Comparison of ENCODE assay signal across 13 mouse cellular contexts in genomic region chr17:72087261-72087703, GRCm38 (mm10).
A peak's percentile ranks its signal among the peaks of the same experiment; 100 is the strongest.
DNase-seq lines count a peak whose midpoint lies in the region; ATAC-seq and TF ChIP-seq lines count a peak whose summit lies in the region.
"Had no signal": no experiment of that assay in that cellular context is flagged by ENCODE, and none has a peak within 500 bp of the region (broad histone marks: within the 10 kb centered on the region; RNA-seq: fewer than 3 reads in every experiment).

No protein-coding gene starts in this region.

- H3K9me3 ChIP-seq in forebrain, embryonic 15.5 days, result no peaks in the 10 kb centered on the region
- no peaks in the 10 kb centered on the region for H3K9me3 ChIP-seq in forebrain, embryonic 11.5 days (ENCODE audit: control insufficient read depth, low read length)
- no peaks in the 10 kb centered on the region for H3K9me3 ChIP-seq in heart, embryonic 16.5 days (replicated peaks; ENCODE audit: control insufficient read depth, low read length)
- no peaks in the 10 kb centered on the region for H3K9me3 ChIP-seq in midbrain, embryonic 13.5 days
- no peaks in the 10 kb centered on the region for H3K9me3 ChIP-seq in liver, embryonic 11.5 days (ENCODE audit: control insufficient read depth, low read length)
- H3K9me3 ChIP-seq: embryonic facial prominence, embryonic 12.5 days; limb, embryonic 12.5 days; lung, embryonic 15.5 days had no signal

- TF ChIP-seq POLR2A in brain, embryonic 14.5 days (IDR thresholded peaks at IDR 0.05; ENCODE audit: borderline replicate concordance, extremely low read depth, insufficient read depth, insufficient read length, poor library complexity, severe bottlenecking), result no peak

- no peaks in the 10 kb centered on the region for H3K36me3 ChIP-seq in forebrain, embryonic 15.5 days
- no peaks in the 10 kb centered on the region for H3K36me3 ChIP-seq in forebrain, embryonic 11.5 days (ENCODE audit: control insufficient read depth, insufficient read depth, low read length)
- no peaks in the 10 kb centered on the region for H3K36me3 ChIP-seq in heart, embryonic 16.5 days (ENCODE audit: control insufficient read depth, insufficient read depth)
- no peaks in the 10 kb centered on the region for H3K36me3 ChIP-seq in midbrain, embryonic 13.5 days
- no peaks in the 10 kb centered on the region for H3K36me3 ChIP-seq in liver, embryonic 11.5 days (ENCODE audit: control insufficient read depth, insufficient read depth, low read length)
- H3K36me3 ChIP-seq: embryonic facial prominence, embryonic 12.5 days; limb, embryonic 12.5 days; lung, embryonic 15.5 days had no signal

- no peak overlapping the region for H3K27ac ChIP-seq in forebrain, embryonic 15.5 days (replicated peaks)
- no peak overlapping the region for H3K27ac ChIP-seq in forebrain, embryonic 11.5 days (ENCODE audit: low read depth, low read length)
- peak overlapping the region; percentile 32; the same call in 1 of the 2 replicates for H3K27ac ChIP-seq in heart, embryonic 16.5 days (ENCODE audit: low read length)
- peak overlapping the region; percentile 9; the same call in 1 of the 2 replicates for H3K27ac ChIP-seq in midbrain, embryonic 13.5 days
- H3K27ac ChIP-seq in liver, embryonic 11.5 days (ENCODE audit: low read depth, low read length), result no peak overlapping the region
- H3K27ac ChIP-seq: embryonic facial prominence, embryonic 12.5 days; limb, embryonic 12.5 days; lung, embryonic 15.5 days had no signal

- H3K27me3 ChIP-seq in forebrain, embryonic 15.5 days, result no peaks in the 10 kb centered on the region
- no peaks in the 10 kb centered on the region for H3K27me3 ChIP-seq in forebrain, embryonic 11.5 days (ENCODE audit: control insufficient read depth, insufficient read depth, low read length)
- no peaks in the 10 kb centered on the region for H3K27me3 ChIP-seq in heart, embryonic 16.5 days (ENCODE audit: control insufficient read depth, insufficient read depth, low read length)
- H3K27me3 ChIP-seq in midbrain, embryonic 13.5 days, result no peaks in the 10 kb centered on the region
- H3K27me3 ChIP-seq in liver, embryonic 11.5 days (replicated peaks; ENCODE audit: control insufficient read depth, insufficient read depth, low read length), result no peaks in the 10 kb centered on the region
- H3K27me3 ChIP-seq: embryonic facial prominence, embryonic 12.5 days; limb, embryonic 12.5 days; lung, embryonic 15.5 days had no signal

- no peak for DNase-seq in forebrain, embryonic 11.5 days (ENCODE audit: low spot score)
- peak; percentile 62 for DNase-seq in brain, embryonic 14.5 days (ENCODE audit: low read depth)
- DNase-seq in adrenal gland, postnatal 36 days, result no peak
- no peak for DNase-seq in spleen, postnatal 10 days (ENCODE audit: low spot score in 2 of 2)
- no peak for DNase-seq in liver, embryonic 11.5 days (ENCODE audit: low spot score)

- H3K9ac ChIP-seq in forebrain, embryonic 15.5 days (replicated peaks), result no peak overlapping the region
- no peak overlapping the region for H3K9ac ChIP-seq in forebrain, embryonic 11.5 days (ENCODE audit: low read length)
- 0 out of 2 replicates have a peak overlapping the region, but pooled peaks have one; percentile 3 for H3K9ac ChIP-seq in heart, embryonic 16.5 days (ENCODE audit: low read length)
- no peak overlapping the region for H3K9ac ChIP-seq in midbrain, embryonic 13.5 days (replicated peaks)
- no peak overlapping the region for H3K9ac ChIP-seq in liver, embryonic 11.5 days (ENCODE audit: low read depth, low read length)
- H3K9ac ChIP-seq: embryonic facial prominence, embryonic 12.5 days; limb, embryonic 12.5 days; lung, embryonic 15.5 days had no signal

- TF ChIP-seq CTCF in brain, embryonic 14.5 days (IDR thresholded peaks at IDR 0.05; ENCODE audit: borderline replicate concordance, extremely low read depth, insufficient read depth, insufficient read length), result peak; percentile 4; the same call in 1 of the 2 replicates

- 30% methylated on average over 12 of the region's 12 CpGs for WGBS in forebrain, embryonic 15.5 days
- 69% methylated on average over 12 of the region's 12 CpGs for WGBS in forebrain, embryonic 11.5 days
- WGBS in heart, embryonic 16.5 days, result 56% methylated on average over 12 of the region's 12 CpGs
- WGBS in midbrain, embryonic 13.5 days, result 32% methylated on average over 12 of the region's 12 CpGs
- 81% methylated on average over 12 of the region's 12 CpGs for WGBS in liver, embryonic 11.5 days

- no peak overlapping the region for H3K4me2 ChIP-seq in forebrain, embryonic 15.5 days (replicated peaks)
- no peak overlapping the region for H3K4me2 ChIP-seq in forebrain, embryonic 11.5 days (ENCODE audit: low read depth, low read length, severe bottlenecking)
- H3K4me2 ChIP-seq in heart, embryonic 16.5 days (ENCODE audit: low read depth, low read length), result peak overlapping the region; percentile 38
- no peak overlapping the region for H3K4me2 ChIP-seq in midbrain, embryonic 13.5 days (replicated peaks)
- H3K4me2 ChIP-seq in liver, embryonic 11.5 days, result no peak overlapping the region
- H3K4me2 ChIP-seq: embryonic facial prominence, embryonic 12.5 days; limb, embryonic 12.5 days; lung, embryonic 15.5 days had no signal

- no peaks in the 10 kb centered on the region for H3K4me1 ChIP-seq in forebrain, embryonic 15.5 days
- no peaks in the 10 kb centered on the region for H3K4me1 ChIP-seq in forebrain, embryonic 11.5 days (replicated peaks; ENCODE audit: control insufficient read depth, insufficient read depth, low read length)
- 0 out of 2 replicates have a peak, but pooled peaks cover 5% of the 10 kb centered on the region for H3K4me1 ChIP-seq in heart, embryonic 16.5 days (ENCODE audit: control insufficient read depth, insufficient read depth, low read length)
- peaks cover 12% of the 10 kb centered on the region; the same call in 1 of the 2 replicates for H3K4me1 ChIP-seq in midbrain, embryonic 13.5 days (replicated peaks)
- H3K4me1 ChIP-seq in liver, embryonic 11.5 days (replicated peaks; ENCODE audit: control insufficient read depth, insufficient read depth, low read length), result no peaks in the 10 kb centered on the region
- H3K4me1 ChIP-seq: embryonic facial prominence, embryonic 12.5 days; limb, embryonic 12.5 days; lung, embryonic 15.5 days had no signal

- 0 out of 2 replicates have a peak, but pooled peaks have one; percentile 32 for ATAC-seq in forebrain, embryonic 15.5 days (replicated peaks)
- ATAC-seq in forebrain, embryonic 11.5 days (replicated peaks; ENCODE audit: low FRiP score), result no peak
- no peak for ATAC-seq in heart, embryonic 16.5 days (replicated peaks; ENCODE audit: extremely low read depth, insufficient read depth, low FRiP score)
- ATAC-seq in midbrain, embryonic 13.5 days, result 0 out of 2 replicates have a peak, but pooled peaks have one; percentile 37
- ATAC-seq in liver, embryonic 11.5 days (replicated peaks; ENCODE audit: low FRiP score), result no peak
- ATAC-seq: inflammation-experienced regulatory T-cells, adult 6 months had no signal

- H3K4me3 ChIP-seq in forebrain, embryonic 15.5 days, result no peak overlapping the region
- no peak overlapping the region for H3K4me3 ChIP-seq in forebrain, embryonic 11.5 days (ENCODE audit: low read depth, low read length)
- H3K4me3 ChIP-seq in heart, embryonic 16.5 days (ENCODE audit: low read length), result no peak overlapping the region
- H3K4me3 ChIP-seq in midbrain, embryonic 13.5 days (replicated peaks), result no peak overlapping the region
- no peak overlapping the region for H3K4me3 ChIP-seq in liver, embryonic 11.5 days (ENCODE audit: low read depth, low read length)
- H3K4me3 ChIP-seq: embryonic facial prominence, embryonic 12.5 days; limb, embryonic 12.5 days; lung, embryonic 15.5 days; myocyte had no signal

Comparison
In these comparisons a context has a peak if more than half of its experiments do, and no peak if none do; other contexts are left out.
1. ATAC-seq: peak in forebrain, embryonic 15.5 days (single experiment) and midbrain, embryonic 13.5 days (single experiment); none in forebrain, embryonic 11.5 days (single experiment), heart, embryonic 16.5 days (single experiment) and liver, embryonic 11.5 days (single experiment).
2. H3K27ac ChIP-seq: peak in heart, embryonic 16.5 days (single experiment) and midbrain, embryonic 13.5 days (single experiment); none in forebrain, embryonic 15.5 days (single experiment), forebrain, embryonic 11.5 days (single experiment) and liver, embryonic 11.5 days (single experiment).